Mouse (Mus musculus): ENCODE measurements at regions not wholly inside any gene's neighbourhood (a gene's known extent, or its start where the extent isn't known, plus 50 kb on each side); places are given as distances from the start of the nearest gene placed in this dataset.

DNA sequence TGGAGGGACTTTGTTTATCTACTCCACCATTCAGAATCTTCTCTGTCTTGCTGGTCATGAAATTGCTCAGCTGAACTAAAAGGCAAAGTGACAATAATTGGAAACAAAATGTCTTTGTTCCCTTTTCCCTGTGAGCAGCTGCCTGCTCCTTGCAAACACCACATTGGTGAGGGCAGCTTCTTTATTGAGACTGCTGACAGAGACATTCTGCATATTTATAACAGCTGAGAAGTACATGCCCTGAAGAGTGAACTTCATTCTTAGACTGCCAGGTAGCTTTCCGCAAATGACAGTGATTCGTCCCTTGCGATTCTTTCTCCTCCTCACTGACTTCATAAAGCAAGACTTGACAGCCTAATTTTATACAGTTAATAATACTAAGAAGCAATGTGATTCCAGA is 237.0 kb downstream of the Cps1 start:
- Histone ChIP-seq H3K4me2 (no peak overlapping the region), H3K9ac (no peak overlapping the region), H3K4me3 (replicated peaks) (no peak overlapping the region), H3K27ac (no peak overlapping the region), H3K4me1 (no peaks in the 10 kb centered on the region), H3K9me3 (no peaks in the 10 kb centered on the region), H3K27me3 (replicated peaks) (no peaks in the 10 kb centered on the region), H3K36me3 (no peaks in the 10 kb centered on the region)
- 78% methylated on average over 3 of the region's 3 CpGs for WGBS
- no peak for ATAC-seq (ENCODE audit: insufficient read depth, low FRiP score, low read depth)

DNA sequence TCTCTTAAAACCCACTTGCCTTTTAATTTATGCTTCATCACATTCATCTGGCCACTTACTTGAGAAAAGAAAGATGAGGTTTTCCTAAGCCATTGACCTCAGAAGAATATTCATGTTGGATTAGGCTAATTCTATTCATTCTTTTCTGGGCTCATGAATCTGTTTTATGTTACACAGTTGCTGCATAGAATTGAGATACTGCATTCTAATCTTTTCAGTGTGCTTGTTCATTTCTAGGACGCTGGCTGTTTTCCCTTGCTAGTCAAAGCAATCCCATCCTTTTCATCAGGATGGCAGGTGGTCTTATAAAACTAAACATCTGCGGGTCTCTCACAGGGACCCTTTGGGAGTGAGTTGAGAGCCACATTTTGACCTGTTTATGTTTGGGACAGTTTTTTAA is 243.2 kb downstream of the Cps1 start:
- 33% methylated on average over 2 of the region's 2 CpGs for WGBS
- Histone ChIP-seq H3K27ac (no peak overlapping the region), H3K4me1 (no peaks in the 10 kb centered on the region), H3K9me3 (no peaks in the 10 kb centered on the region), H3K4me3 (replicated peaks) (no peak overlapping the region), H3K36me3 (no peaks in the 10 kb centered on the region), H3K27me3 (replicated peaks) (no peaks in the 10 kb centered on the region), H3K9ac (no peak overlapping the region), H3K4me2 (no peak overlapping the region)
- ATAC-seq (ENCODE audit: insufficient read depth, low FRiP score, low read depth): no peak

DNA sequence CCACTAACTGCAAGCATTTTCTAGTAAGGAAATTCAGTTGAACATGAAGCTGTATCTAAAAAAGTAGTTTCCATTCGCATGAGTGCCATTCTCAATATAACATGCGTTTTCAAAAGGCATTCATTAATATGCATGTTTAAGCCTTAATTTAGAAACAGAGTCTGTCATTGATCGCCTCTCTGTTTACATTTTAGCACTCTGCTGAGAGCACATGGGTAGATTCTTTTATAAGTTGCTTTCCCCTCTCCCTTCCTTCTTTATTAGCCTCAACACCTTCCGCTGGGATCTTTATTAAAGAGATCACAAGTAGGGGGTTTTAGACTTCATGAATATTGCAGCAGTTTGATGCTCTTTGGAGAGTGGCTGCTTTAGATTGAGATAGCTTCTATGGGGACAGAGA is 243.7 kb downstream of the Cps1 start:
- Histone ChIP-seq H3K9me3 (no peaks in the 10 kb centered on the region), H3K9ac (no peak overlapping the region), H3K4me3 (replicated peaks) (no peak overlapping the region), H3K4me1 (no peaks in the 10 kb centered on the region), H3K27me3 (replicated peaks) (no peaks in the 10 kb centered on the region), H3K36me3 (no peaks in the 10 kb centered on the region), H3K27ac (no peak overlapping the region), H3K4me2 (no peak overlapping the region)
- WGBS: 58% methylated on average over 4 of the region's 4 CpGs
- ATAC-seq (ENCODE audit: insufficient read depth, low FRiP score, low read depth): no peak

DNA sequence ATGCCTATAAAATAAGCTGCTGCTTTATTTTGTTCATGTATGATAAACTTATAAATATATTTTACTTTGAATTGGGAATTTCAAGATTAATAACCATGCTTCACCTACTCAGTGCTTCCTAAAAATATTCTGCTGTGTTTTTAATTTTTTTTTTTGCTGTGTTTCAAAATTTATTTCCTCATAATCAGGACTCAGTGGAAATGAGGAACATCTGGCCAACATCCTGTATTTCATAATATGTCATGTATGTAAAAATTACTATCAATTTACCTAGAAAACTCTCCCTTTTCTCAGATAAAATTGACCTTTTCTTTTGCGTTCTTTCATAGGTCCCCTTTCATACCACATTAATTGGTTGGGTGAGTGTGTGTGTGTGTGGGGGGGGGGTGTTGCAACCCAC is 259.5 kb downstream of the Cps1 start:
- H3K27me3 ChIP-seq (replicated peaks): no peaks in the 10 kb centered on the region
- H3K9me3 ChIP-seq: no peaks in the 10 kb centered on the region
- H3K4me1 ChIP-seq: no peaks in the 10 kb centered on the region
- no peak overlapping the region for H3K9ac ChIP-seq
- 78% methylated on average over 1 of the region's 1 CpGs for WGBS
- ATAC-seq (ENCODE audit: insufficient read depth, low FRiP score, low read depth): no peak
- no peaks in the 10 kb centered on the region for H3K36me3 ChIP-seq
- no peak overlapping the region for H3K4me2 ChIP-seq
- H3K4me3 ChIP-seq (replicated peaks): no peak overlapping the region
- H3K27ac ChIP-seq: no peak overlapping the region

DNA sequence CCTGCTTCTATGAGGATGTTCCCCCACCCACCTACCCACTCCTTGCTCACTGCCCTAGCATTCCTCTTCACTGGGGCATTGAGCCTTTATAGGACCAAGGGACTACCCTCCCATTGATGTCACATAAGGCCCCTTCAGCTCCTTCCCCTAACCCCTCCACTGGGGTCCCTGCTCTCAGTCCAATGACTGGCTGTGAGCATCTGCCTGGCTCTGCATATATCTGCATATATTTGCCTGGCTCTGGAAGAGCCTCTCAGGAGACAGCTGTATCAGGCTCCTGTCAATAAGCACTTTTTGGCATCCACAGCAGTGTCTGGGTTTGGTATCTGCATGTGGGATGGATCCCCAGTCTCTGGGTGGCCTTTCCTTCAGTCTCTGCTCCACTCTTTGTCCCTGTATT is 262.6 kb downstream of the Cps1 start:
- H3K9ac ChIP-seq: no peak overlapping the region
- no peak overlapping the region for H3K4me3 ChIP-seq (replicated peaks)
- H3K36me3 ChIP-seq: no peaks in the 10 kb centered on the region
- no peak overlapping the region for H3K4me2 ChIP-seq
- H3K4me1 ChIP-seq: no peaks in the 10 kb centered on the region
- H3K27ac ChIP-seq: no peak overlapping the region
- no peaks in the 10 kb centered on the region for H3K27me3 ChIP-seq (replicated peaks)
- no peaks in the 10 kb centered on the region for H3K9me3 ChIP-seq
- no peak for ATAC-seq (ENCODE audit: insufficient read depth, low FRiP score, low read depth)

DNA sequence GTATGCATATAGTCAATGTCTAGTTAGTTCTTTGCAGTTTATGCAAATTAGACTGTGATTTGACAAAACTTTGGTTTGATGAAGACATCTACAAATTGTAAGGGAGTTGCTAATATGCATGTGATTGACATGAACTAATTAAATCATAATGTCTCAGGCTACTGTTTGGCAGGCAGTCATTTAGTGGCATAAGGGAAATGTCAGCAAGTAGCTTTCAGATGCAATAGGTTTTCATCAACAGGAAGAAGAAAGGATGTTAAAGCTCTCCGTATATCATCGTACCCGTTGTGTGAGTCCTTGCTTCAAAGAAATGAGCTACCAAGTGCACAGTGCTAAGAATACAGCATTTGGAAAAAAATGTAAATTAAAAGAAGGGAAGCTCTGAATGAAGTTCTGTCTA is 264.1 kb downstream of the Cps1 start:
- H3K9me3 ChIP-seq: no peaks in the 10 kb centered on the region
- WGBS: 85% methylated on average over 3 of the region's 3 CpGs
- no peaks in the 10 kb centered on the region for H3K4me1 ChIP-seq
- no peak overlapping the region for H3K4me2 ChIP-seq
- H3K4me3 ChIP-seq (replicated peaks): no peak overlapping the region
- no peaks in the 10 kb centered on the region for H3K27me3 ChIP-seq (replicated peaks)
- no peak for ATAC-seq (ENCODE audit: insufficient read depth, low FRiP score, low read depth)
- no peaks in the 10 kb centered on the region for H3K36me3 ChIP-seq
- no peak overlapping the region for H3K27ac ChIP-seq
- no peak overlapping the region for H3K9ac ChIP-seq

DNA sequence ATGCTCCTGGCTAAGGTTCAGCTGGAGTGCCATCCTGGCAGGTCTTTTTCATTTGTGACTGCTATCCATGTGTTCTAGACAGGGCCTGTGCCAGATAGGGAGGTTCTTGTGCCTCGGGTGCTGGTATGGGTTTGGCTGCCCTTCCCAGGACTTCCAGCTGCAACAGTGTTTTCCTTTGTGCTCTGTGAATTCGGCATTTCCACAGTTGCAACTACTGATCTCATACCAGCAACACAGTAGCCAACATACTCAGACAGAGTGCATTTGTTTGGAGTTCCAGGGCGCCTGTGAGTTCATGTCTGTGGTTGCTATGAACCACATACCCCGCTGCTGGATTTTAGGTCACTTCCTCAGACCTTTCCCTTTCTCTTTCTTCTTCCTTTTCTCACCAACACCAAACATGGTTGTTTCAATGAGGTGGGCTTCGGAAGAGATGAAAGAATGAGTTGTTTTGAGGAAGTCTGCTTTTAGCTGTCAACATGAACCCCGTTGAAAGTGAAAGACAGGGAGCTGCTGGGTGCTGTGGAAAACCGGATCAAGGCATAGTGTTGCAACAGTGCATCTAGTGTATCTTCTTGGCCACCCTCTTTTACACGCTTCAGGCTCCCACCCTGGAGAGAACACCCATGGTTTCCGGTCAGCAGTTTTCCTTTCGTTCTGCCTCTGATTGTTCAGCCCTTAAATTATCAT is 275.1 kb downstream of the Cps1 start:
- no peaks in the 10 kb centered on the region for H3K9me3 ChIP-seq
- H3K27ac ChIP-seq: no peak overlapping the region
- WGBS: 73% methylated on average over 10 of the region's 10 CpGs
- H3K36me3 ChIP-seq: no peaks in the 10 kb centered on the region
- H3K4me2 ChIP-seq: no peak overlapping the region
- no peak overlapping the region for H3K9ac ChIP-seq
- H3K27me3 ChIP-seq (replicated peaks): no peaks in the 10 kb centered on the region
- no peak overlapping the region for H3K4me3 ChIP-seq (replicated peaks)
- no peaks in the 10 kb centered on the region for H3K4me1 ChIP-seq
- ATAC-seq (ENCODE audit: insufficient read depth, low FRiP score, low read depth): no peak

DNA sequence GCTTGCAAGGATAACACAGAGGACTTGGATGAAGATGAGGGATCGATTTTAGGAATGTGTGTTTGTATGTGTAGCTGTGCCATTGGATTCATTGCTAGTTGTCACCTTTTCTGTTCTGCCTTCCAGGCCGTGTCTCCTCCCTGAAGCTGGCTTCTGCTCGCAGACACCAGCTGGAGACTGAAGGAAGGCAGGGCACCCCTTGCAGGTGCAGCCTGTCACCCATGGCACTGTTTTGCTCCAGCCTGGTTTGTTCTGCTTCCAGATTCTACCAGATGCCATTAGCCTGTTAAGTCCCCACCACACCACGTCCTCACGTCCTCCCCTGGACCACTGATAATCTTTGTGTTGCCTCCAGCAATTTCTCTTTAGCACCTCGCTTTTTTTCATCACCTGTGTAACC is 286.7 kb downstream of the Cps1 start:
- Histone ChIP-seq H3K27me3 (replicated peaks) (no peaks in the 10 kb centered on the region), H3K9ac (no peak overlapping the region), H3K36me3 (no peaks in the 10 kb centered on the region), H3K4me2 (no peak overlapping the region), H3K27ac (no peak overlapping the region), H3K4me1 (no peaks in the 10 kb centered on the region), H3K9me3 (no peaks in the 10 kb centered on the region), H3K4me3 (replicated peaks) (no peak overlapping the region)
- 67% methylated on average over 6 of the region's 6 CpGs for WGBS
- no peak for ATAC-seq (ENCODE audit: insufficient read depth, low FRiP score, low read depth)

DNA sequence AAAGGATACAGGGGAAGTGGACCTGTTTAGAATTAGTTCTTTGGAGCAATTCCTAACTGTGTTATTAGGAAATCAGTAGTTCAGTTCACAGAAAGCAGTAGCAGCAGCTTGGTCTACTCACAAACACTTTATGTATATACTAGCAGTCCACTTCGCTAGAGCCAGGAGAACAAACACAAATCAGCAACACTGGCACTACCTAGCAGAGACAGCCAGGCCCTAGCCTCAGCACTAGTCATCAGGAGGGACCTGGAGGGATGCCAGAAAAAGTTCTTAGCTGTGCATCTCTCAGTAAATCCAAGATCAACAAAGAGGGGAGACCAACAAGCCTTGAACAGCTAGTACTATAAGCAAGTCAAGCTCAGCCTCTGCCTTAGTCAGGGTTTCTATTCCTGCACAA is 294.4 kb downstream of the Cps1 start:
- ATAC-seq (ENCODE audit: insufficient read depth, low FRiP score, low read depth): no peak
- H3K4me1 ChIP-seq: no peaks in the 10 kb centered on the region
- no peaks in the 10 kb centered on the region for H3K9me3 ChIP-seq
- WGBS: 46% methylated on average over 1 of the region's 1 CpGs
- H3K9ac ChIP-seq: no peak overlapping the region
- H3K4me3 ChIP-seq (replicated peaks): no peak overlapping the region
- H3K27ac ChIP-seq: no peak overlapping the region
- H3K27me3 ChIP-seq (replicated peaks): no peaks in the 10 kb centered on the region
- H3K4me2 ChIP-seq: no peak overlapping the region
- H3K36me3 ChIP-seq: no peaks in the 10 kb centered on the region

DNA sequence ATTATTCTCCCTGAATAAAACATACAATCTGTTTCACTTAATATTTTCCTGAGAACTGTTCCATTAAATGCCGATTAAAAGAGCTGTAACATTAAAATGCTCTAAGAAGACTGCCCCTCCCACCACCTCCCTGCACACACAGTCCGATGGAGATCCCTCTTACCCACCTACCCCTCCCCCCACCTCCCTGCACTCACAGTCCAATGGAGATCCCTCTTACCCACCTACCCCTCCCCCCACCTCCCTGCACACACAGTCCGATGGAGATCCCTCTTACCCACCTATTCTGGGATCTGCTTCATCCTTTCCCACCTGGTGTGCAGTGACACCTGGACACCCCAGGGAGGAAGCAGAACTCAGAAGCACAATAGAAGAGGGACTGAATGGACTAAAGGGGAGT is 305.6 kb downstream of the Cps1 start:
- H3K27ac ChIP-seq: no peak overlapping the region
- H3K27me3 ChIP-seq (replicated peaks): no peaks in the 10 kb centered on the region
- ATAC-seq (ENCODE audit: insufficient read depth, low FRiP score, low read depth): no peak
- H3K9ac ChIP-seq: no peak overlapping the region
- H3K4me2 ChIP-seq: no peak overlapping the region
- H3K4me3 ChIP-seq (replicated peaks): no peak overlapping the region
- H3K9me3 ChIP-seq: no peaks in the 10 kb centered on the region
- WGBS: 38% methylated on average over 3 of the region's 3 CpGs
- no peaks in the 10 kb centered on the region for H3K36me3 ChIP-seq
- no peaks in the 10 kb centered on the region for H3K4me1 ChIP-seq

DNA sequence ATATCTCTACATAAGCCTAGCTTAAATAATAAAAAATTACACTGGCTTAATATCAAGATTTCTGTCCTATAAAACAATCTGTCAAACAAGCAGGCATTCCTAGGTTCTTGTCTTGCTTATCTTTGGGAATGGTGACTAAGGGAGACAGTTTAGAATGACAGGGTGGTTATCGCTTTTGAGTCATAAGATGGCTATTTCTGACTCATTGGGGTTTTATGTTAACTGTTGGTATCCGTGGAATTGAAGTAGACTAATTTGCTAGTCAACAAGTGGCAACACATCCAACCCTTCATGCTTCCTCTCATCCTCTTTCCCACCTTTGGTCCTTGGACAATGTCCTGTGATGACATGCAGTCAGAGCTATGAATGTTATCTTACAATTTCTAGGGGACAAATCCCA is 328.0 kb downstream of the Cps1 start:
- Histone ChIP-seq H3K4me2 (no peak overlapping the region), H3K9me3 (no peaks in the 10 kb centered on the region), H3K4me3 (replicated peaks) (no peak overlapping the region), H3K27ac (no peak overlapping the region), H3K27me3 (replicated peaks) (no peaks in the 10 kb centered on the region), H3K9ac (no peak overlapping the region), H3K36me3 (no peaks in the 10 kb centered on the region), H3K4me1 (no peaks in the 10 kb centered on the region)
- 81% methylated on average over 2 of the region's 2 CpGs for WGBS
- ATAC-seq (ENCODE audit: insufficient read depth, low FRiP score, low read depth): no peak

DNA sequence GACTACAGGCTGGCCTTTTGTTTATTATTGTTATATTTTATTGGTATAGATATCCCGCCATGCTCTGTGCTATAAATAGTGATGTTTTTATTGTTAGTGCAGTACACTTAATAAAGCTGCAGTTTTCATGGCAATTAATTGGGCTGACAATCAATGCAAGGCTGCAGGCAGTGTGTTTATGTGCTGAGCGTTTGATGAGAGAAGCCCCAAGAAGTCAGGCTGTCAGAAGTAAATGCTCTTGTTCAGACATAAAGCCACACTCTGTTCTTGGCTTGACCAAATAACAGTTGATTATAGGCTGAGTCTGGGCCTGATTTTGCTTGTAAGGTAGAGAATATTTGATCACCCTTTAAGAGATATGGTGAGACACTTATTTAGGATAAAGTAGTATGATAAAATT is 341.4 kb downstream of the Cps1 start:
- 40% methylated on average over 2 of the region's 2 CpGs for WGBS

DNA sequence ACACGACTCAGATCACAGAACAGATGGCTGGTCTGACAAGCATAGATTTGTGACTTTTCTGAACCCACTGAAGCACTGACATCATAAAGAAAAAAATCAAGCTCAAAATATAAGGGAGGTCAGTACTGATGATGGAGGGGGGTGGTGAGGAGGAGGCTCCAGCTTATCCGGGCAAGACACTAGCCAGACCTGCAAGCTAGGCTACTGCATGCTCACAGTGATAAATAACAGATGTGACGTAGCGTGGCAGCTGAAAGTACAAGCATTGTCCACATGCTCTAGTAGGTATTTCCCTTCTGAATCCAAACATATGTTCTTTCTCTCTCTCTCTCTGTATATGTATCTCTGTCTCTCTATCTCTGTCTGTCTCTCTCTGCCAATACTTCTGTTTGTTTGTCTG is 342.7 kb downstream of the Cps1 start:
- WGBS: 32% methylated on average over 4 of the region's 4 CpGs
- H3K36me3 ChIP-seq: no peaks in the 10 kb centered on the region
- ATAC-seq (ENCODE audit: insufficient read depth, low FRiP score, low read depth): no peak
- no peak overlapping the region for H3K9ac ChIP-seq
- H3K27ac ChIP-seq: no peak overlapping the region
- no peaks in the 10 kb centered on the region for H3K9me3 ChIP-seq
- H3K4me1 ChIP-seq: no peaks in the 10 kb centered on the region
- H3K27me3 ChIP-seq (replicated peaks): no peaks in the 10 kb centered on the region
- H3K4me3 ChIP-seq (replicated peaks): no peak overlapping the region
- no peak overlapping the region for H3K4me2 ChIP-seq

More for the DNA sequence above, 341.4 kb downstream of the Cps1 start:
- no peaks in the 10 kb centered on the region for H3K36me3 ChIP-seq
- H3K9ac ChIP-seq: no peak overlapping the region
- no peak overlapping the region for H3K27ac ChIP-seq
- no peaks in the 10 kb centered on the region for H3K27me3 ChIP-seq (replicated peaks)
- H3K4me2 ChIP-seq: no peak overlapping the region
- H3K9me3 ChIP-seq: no peaks in the 10 kb centered on the region
- ATAC-seq (ENCODE audit: insufficient read depth, low FRiP score, low read depth): no peak
- no peaks in the 10 kb centered on the region for H3K4me1 ChIP-seq
- H3K4me3 ChIP-seq (replicated peaks): no peak overlapping the region

Measured in stomach, embryonic 15.5 days (tissue).